Mouse (Mus musculus): Measurements from ENCODE around the gene Gse1.

DNA sequence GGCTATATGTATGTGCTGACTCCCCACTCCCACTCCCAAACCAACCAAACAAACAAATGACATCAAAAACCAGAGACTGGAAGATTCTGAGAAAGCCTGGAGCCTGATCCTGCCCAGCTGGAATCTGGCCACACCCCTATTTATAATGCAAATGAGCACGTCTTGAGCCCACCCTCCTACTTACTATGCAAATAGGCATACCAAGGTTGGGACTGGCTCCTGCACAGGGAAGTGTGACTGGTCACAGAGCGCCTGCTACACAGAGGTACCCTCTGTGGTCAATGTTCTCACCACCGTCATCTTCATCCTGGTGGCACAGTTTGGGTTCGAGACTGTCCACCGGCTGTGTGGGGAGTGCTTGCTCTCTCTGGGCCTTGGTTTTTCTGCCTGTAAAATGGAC is 146.9 kb downstream of the Gse1 start:
- TF ChIP-seq CTCF (IDR thresholded peaks at IDR 0.05; ENCODE audit: control insufficient read depth, insufficient read depth, low read length) (no peak), POLR2A (IDR thresholded peaks at IDR 0.05; ENCODE audit: borderline replicate concordance, control insufficient read depth, low read depth, low read length) (no peak)
